Mouse (Mus musculus) heart, embryonic 14.5 days (tissue): ENCODE data around the gene Rab44. TPM values are rescaled to one million over a fixed set of nuclear protein-coding genes. Genes with fewer than 3 reads are reported as not detected.

ENCODE experiments used
- ATAC-seq: fragments of 200-750 bp; cut with Nextera tagmentation; 2 replicates; pipeline ENCODE4 v1.8.0; 2017; ENCODE audit warnings: low read depth, moderate TSS enrichment; ENCODE audit not compliant: insufficient number of reproducible peaks, insufficient read depth, low FRiP score
- H3K27ac ChIP-seq, 2 experiments: fragments of 200-500 bp in 1 of 2; fragments of 300-500 bp in 1 of 2; sonication (generic) in 1 of 2; replicated peaks in 1 of 2; 2 replicates each; pipeline ENCODE4 v1.5.1; 2012 to 2014; ENCODE audit warnings: low read depth in 2 of 2, low read length in 2 of 2, control low read depth in 1 of 2, mild to moderate bottlenecking in 1 of 2, mixed read lengths in 1 of 2; ENCODE audit not compliant: control insufficient read depth in 1 of 2, insufficient read depth in 1 of 2
- H3K27me3 ChIP-seq: fragments of 300-500 bp; sonication (generic); 2 replicates; pipeline ENCODE4 v1.6.1; 2014; ENCODE audit warnings: mild to moderate bottlenecking, low read length, control low read depth; ENCODE audit not compliant: control insufficient read depth, insufficient read depth
- H3K36me3 ChIP-seq: fragments of 300-500 bp; sonication (generic); 2 replicates; pipeline ENCODE4 v1.6.1; 2014; ENCODE audit warnings: mild to moderate bottlenecking, control low read depth, low read length, mixed read lengths; ENCODE audit not compliant: control insufficient read depth, insufficient read depth
- H3K4me1 ChIP-seq, 2 experiments: fragments of 200-500 bp in 1 of 2; fragments of 300-500 bp in 1 of 2; sonication (generic) in 1 of 2; 2 replicates each; pipeline ENCODE4 v1.6.1; 2012 to 2014; ENCODE audit warnings: low read length in 2 of 2, control low read depth in 1 of 2, mixed read lengths in 1 of 2; ENCODE audit not compliant: control insufficient read depth in 2 of 2, insufficient read depth in 2 of 2
- H3K4me2 ChIP-seq: fragments of 300-500 bp; sonication (generic); 2 replicates; pipeline ENCODE4 v1.6.1; 2014; ENCODE audit warnings: mild to moderate bottlenecking, low read length
- H3K4me3 ChIP-seq, 2 experiments: fragments of 200-500 bp in 1 of 2; fragments of 300-500 bp in 1 of 2; sonication (generic) in 1 of 2; 2 replicates each; pipeline ENCODE4 v1.5.1; 2012 to 2014; ENCODE audit warnings: low read length in 2 of 2, mild to moderate bottlenecking in 2 of 2, control low read depth in 1 of 2, low read depth in 1 of 2, moderate library complexity in 1 of 2; ENCODE audit not compliant: control insufficient read depth in 1 of 2, insufficient read depth in 1 of 2
- H3K9ac ChIP-seq: fragments of 300-500 bp; sonication (generic); 2 replicates; pipeline ENCODE4 v1.6.1; 2014; ENCODE audit warnings: mild to moderate bottlenecking, low read length
- H3K9me3 ChIP-seq: fragments of 300-500 bp; sonication (generic); 2 replicates; pipeline ENCODE4 v1.6.1; 2016; ENCODE audit warnings: low read length, control low read depth; ENCODE audit not compliant: control insufficient read depth
- WGBS: fragments of 180-500 bp; shearing (Covaris S2); extraction: QIAGEN DNeasy Blood & Tissue Kit; methylation state at CpG from one replicate; pipeline ENCODE4 v1.1.7; 2014; 5-methylcytosine and 5-hydroxymethylcytosine counted together
- polyA plus RNA-seq: library from polyadenylated mRNA; unstranded; fragments of >200 nt; fragmentation: Nextera tagmentation; extraction: Ambion mirVana; gene quantifications from 2 replicates; pipeline ENCODE4 v1.2.1, GENCODE M21; 2014

The Rab44 gene
- polyA plus RNA-seq, 1 experiment from 2014 or later, result 0.23 TPM

GRCm38 (mm10) chr17:29147773-29148172 is 33.8 kb downstream of the Rab44 start:
- peaks cover 7 to 10% of the 10 kb centered on the region in 2 experiments; a peak in 3 of 4 replicates for H3K4me1 ChIP-seq
- H3K4me3 ChIP-seq, result no peak overlapping the region
- no peaks in the 10 kb centered on the region for H3K27me3 ChIP-seq
- ATAC-seq, result no peak
- H3K9ac ChIP-seq, result no peak overlapping the region
- H3K36me3 ChIP-seq, result no peaks in the 10 kb centered on the region
- H3K4me2 ChIP-seq, result no peak overlapping the region
- 64% methylated on average over 6 of the region's 6 CpGs for WGBS
- no peaks in the 10 kb centered on the region for H3K9me3 ChIP-seq
- no peak overlapping the region for H3K27ac ChIP-seq

DNA sequence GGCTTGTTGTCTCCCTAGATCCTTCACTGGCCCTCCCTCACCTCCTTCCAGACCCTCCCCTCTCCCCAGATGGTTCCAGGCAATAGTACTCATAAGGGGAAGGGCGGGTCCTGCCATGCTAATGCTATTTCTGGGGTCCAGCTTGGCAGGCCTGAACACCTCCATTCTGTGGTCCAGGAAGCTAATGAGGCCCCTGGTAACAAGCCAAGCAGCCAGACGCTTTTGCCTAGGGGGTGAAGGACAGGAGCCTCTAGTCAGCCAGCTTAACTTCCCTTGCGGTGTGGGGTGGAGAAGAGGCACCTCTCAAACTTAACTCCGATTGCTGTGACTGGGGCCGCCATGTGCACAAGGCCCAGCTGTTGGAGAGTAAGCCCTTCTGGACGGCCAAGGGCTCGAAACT is 35.8 kb downstream of the Rab44 start:
- no peak overlapping the region for H3K27ac ChIP-seq
- no peaks in the 10 kb centered on the region for H3K27me3 ChIP-seq
- H3K36me3 ChIP-seq, result no peaks in the 10 kb centered on the region
- 74% methylated on average over 7 of the region's 7 CpGs for WGBS
- ATAC-seq, result no peak
- no peak overlapping the region for H3K4me2 ChIP-seq
- H3K4me1 ChIP-seq, result peaks cover 7% of the 10 kb centered on the region in 2 experiments; a peak in 3 of 4 replicates
- no peaks in the 10 kb centered on the region for H3K9me3 ChIP-seq
- H3K4me3 ChIP-seq, result no peak overlapping the region
- H3K9ac ChIP-seq, result no peak overlapping the region

GRCm38 (mm10) chr17:29152547-29152946 is 38.6 kb downstream of the Rab44 start:
- Histone ChIP-seq H3K9me3 (no peaks in the 10 kb centered on the region), H3K4me1 (peaks cover 5 to 7% of the 10 kb centered on the region in 2 experiments; a peak in 3 of 4 replicates), H3K4me3 (no peak overlapping the region), H3K9ac (no peak overlapping the region), H3K27ac (no peak overlapping the region), H3K4me2 (no peak overlapping the region), H3K27me3 (no peaks in the 10 kb centered on the region), H3K36me3 (no peaks in the 10 kb centered on the region)
- 56% methylated on average over 5 of the region's 5 CpGs for WGBS
- no peak for ATAC-seq

- Histone ChIP-seq H3K9me3 (no peaks in the 10 kb centered on the region), H3K27ac (no peak overlapping the region), H3K4me2 (no peak overlapping the region), H3K4me3 (no peak overlapping the region), H3K27me3 (no peaks in the 10 kb centered on the region), H3K9ac (no peak overlapping the region), H3K36me3 (no peaks in the 10 kb centered on the region), H3K4me1 (no peaks in the 10 kb centered on the region)
- WGBS, result 56% methylated on average over 13 of the region's 13 CpGs
- no peak for ATAC-seq
Measured at GRCm38 (mm10) chr17:29154247-29154646, 40.3 kb downstream of the Rab44 start.

DNA sequence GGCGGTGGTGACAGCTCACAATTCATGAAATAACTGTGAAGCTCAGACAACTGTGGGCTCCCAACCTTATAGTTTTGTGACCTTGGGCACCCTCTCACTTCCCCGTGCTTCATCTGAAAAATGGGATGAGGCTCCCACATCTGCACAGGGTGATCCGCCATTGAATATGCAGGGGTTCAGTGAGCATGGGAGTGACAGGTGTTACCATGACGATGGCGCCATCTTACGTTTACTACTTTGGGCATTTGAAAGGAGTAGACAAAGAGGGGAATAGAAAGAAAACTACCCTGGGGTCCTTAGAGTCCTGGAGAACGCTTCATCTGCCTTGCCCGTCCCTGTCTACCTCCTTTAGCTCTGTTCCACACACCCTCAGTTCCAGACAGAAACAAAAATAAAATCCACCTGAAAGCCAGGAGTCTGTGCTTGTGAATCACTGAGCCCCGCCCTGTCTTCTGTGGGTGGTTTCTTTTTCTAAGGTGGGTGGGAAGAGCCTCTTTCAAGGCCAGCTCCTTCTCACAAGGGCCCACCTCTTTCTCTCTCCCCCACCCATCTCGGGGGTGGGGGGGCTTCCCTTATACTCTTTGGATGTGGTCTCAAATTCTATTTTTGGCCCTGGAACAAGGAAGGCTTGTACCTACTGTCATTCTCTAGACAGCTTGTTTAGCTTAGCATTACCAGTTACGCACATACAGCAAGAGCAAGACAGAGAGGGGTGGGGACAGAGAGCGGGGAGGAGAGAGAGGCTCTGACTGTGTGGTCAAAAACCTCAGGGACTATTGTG is 41.6 kb downstream of the Rab44 start:
- Histone ChIP-seq H3K27me3 (no peaks in the 10 kb centered on the region), H3K9me3 (no peaks in the 10 kb centered on the region), H3K4me1 (no peaks in the 10 kb centered on the region), H3K9ac (no peak overlapping the region), H3K4me3 (no peak overlapping the region), H3K36me3 (no peaks in the 10 kb centered on the region), H3K4me2 (no peak overlapping the region), H3K27ac (no peak overlapping the region)
- WGBS, result 77% methylated on average over 12 of the region's 12 CpGs
- no peak for ATAC-seq

- Histone ChIP-seq H3K36me3 (no peaks in the 10 kb centered on the region), H3K9ac (no peak overlapping the region), H3K27ac (no peak overlapping the region), H3K4me2 (no peak overlapping the region), H3K9me3 (peaks cover 5% of the 10 kb centered on the region), H3K4me1 (no peaks in the 10 kb centered on the region), H3K27me3 (no peaks in the 10 kb centered on the region), H3K4me3 (no peak overlapping the region)
- ATAC-seq, result no peak
- 86% methylated on average over 16 of the region's 16 CpGs for WGBS
Measured at GRCm38 (mm10) chr17:29156396-29156795, 42.5 kb downstream of the Rab44 start.

GRCm38 (mm10) chr17:29156866-29157265 is 42.9 kb downstream of the Rab44 start:
- 83% methylated on average over 8 of the region's 8 CpGs for WGBS
- ATAC-seq, result no peak
- no peak overlapping the region for H3K27ac ChIP-seq

DNA sequence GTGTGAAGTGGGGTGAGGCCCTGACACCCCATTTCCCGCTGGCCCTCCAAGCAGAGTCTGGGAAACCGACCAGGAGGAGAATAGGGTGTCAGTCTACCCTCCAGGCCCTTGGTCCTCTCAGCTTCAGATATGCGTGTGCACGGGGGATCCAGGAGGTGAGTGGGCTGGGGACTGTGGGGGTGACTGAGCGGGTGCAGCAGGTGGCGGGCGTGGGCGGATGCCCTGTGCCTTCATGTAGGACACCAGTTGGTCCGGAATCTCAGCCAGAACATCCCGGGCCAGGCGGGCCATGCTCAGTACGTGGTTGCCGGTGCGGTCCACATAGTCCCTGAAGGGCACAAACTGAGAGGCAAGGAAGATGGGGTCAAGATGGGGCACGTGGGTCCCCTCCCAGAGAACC is 45.0 kb downstream of the Rab44 start:
- H3K4me1 ChIP-seq, result no peaks in the 10 kb centered on the region
- no peak overlapping the region for H3K9ac ChIP-seq
- 91% methylated on average over 15 of the region's 15 CpGs for WGBS
- no peak for ATAC-seq
- no peaks in the 10 kb centered on the region for H3K27me3 ChIP-seq
- no peak overlapping the region for H3K4me3 ChIP-seq
- peaks cover 15% of the 10 kb centered on the region for H3K9me3 ChIP-seq
- no peak overlapping the region for H3K27ac ChIP-seq
- H3K36me3 ChIP-seq, result no peaks in the 10 kb centered on the region
- no peak overlapping the region for H3K4me2 ChIP-seq

More at GRCm38 (mm10) chr17:29156866-29157265, 42.9 kb downstream of the Rab44 start:
- Histone ChIP-seq H3K4me3 (no peak overlapping the region), H3K4me1 (no peaks in the 10 kb centered on the region), H3K27me3 (no peaks in the 10 kb centered on the region), H3K36me3 (no peaks in the 10 kb centered on the region), H3K9me3 (peaks cover 9% of the 10 kb centered on the region), H3K4me2 (no peak overlapping the region), H3K9ac (no peak overlapping the region)
